Mouse (Mus musculus): ENCODE results near the gene Zbtb7b. TPM values are rescaled to one million over a fixed set of nuclear protein-coding genes. Genes with fewer than 3 reads are reported as not detected.

Zbtb7b gene
- polyA plus RNA-seq, 1 experiment from 2014 or later = 3.7 TPM

DNA sequence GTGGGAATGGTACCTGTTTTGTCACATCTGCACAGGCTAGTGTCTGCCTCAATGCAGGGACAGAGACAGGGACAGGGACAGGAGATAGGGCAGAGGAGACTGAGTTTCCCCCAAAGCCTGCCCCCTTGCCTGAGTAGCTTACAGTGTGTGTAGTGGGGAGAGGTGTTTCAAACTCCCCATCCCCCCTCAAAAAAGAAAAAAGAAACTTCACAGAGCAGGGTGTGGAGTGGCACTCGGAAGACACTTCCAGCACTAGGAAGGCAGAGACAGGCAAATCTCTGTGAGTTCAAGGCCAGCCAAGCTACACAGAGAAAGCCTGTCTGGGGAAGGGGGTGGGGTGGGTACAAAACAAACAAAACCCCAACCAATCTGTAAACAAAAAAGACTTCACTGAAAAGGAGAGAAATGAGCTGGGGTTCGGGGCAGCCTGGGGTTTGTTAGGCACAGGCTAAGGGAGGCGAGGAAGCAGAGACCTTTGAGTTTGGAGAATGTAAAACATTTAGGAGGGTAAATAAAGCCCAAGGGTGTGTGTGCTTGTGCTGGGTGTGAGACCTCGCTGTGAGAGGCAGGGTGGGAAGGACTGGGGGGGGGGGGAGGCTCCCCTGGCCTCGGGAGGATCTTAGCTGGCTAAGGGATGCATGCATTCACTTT, 20.9 kb downstream of the Zbtb7b start:
- H3K4me2 ChIP-seq = no peak overlapping the region
- no peak overlapping the region for H3K27ac ChIP-seq
- H3K27me3 ChIP-seq = no peaks in the 10 kb centered on the region
- no peaks in the 10 kb centered on the region for H3K36me3 ChIP-seq
- peaks cover 24% of the 10 kb centered on the region for H3K4me1 ChIP-seq
- no peak overlapping the region for H3K9ac ChIP-seq
- H3K9me3 ChIP-seq (replicated peaks) = no peaks in the 10 kb centered on the region
- 55% methylated on average over 5 of the region's 5 CpGs for WGBS
- H3K4me3 ChIP-seq (replicated peaks) = no peak overlapping the region
- no peak for ATAC-seq (replicated peaks; ENCODE audit: low FRiP score)

DNA sequence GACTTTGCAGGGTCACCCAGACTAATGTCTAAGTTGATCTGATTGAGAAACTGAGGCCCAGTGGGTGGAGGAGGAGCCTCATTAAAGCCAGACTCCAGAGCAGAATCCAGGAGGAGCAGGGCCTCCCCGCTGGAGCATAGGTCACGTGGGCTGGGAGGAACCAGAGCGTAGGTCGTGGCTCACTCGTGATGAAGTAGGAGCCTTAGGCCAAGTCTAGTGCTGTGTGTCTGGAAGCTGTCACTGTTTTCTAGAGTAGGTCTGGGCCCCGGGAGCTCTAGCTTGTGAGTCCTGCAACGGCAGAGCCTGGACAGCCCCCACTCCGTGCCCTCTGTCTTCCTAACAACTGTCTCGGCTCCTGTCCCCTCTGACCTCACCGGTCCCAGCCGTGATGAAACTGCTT, 27.2 kb downstream of the Zbtb7b start:
- H3K4me3 ChIP-seq (replicated peaks) = no peak overlapping the region
- H3K36me3 ChIP-seq = no peaks in the 10 kb centered on the region
- H3K27ac ChIP-seq = no peak overlapping the region
- H3K4me2 ChIP-seq = no peak overlapping the region
- no peaks in the 10 kb centered on the region for H3K27me3 ChIP-seq
- 53% methylated on average over 11 of the region's 11 CpGs for WGBS
- ATAC-seq (replicated peaks; ENCODE audit: low FRiP score) = no peak
- no peak overlapping the region for H3K9ac ChIP-seq
- H3K4me1 ChIP-seq = peaks cover 26% of the 10 kb centered on the region
- no peaks in the 10 kb centered on the region for H3K9me3 ChIP-seq (replicated peaks)

DNA sequence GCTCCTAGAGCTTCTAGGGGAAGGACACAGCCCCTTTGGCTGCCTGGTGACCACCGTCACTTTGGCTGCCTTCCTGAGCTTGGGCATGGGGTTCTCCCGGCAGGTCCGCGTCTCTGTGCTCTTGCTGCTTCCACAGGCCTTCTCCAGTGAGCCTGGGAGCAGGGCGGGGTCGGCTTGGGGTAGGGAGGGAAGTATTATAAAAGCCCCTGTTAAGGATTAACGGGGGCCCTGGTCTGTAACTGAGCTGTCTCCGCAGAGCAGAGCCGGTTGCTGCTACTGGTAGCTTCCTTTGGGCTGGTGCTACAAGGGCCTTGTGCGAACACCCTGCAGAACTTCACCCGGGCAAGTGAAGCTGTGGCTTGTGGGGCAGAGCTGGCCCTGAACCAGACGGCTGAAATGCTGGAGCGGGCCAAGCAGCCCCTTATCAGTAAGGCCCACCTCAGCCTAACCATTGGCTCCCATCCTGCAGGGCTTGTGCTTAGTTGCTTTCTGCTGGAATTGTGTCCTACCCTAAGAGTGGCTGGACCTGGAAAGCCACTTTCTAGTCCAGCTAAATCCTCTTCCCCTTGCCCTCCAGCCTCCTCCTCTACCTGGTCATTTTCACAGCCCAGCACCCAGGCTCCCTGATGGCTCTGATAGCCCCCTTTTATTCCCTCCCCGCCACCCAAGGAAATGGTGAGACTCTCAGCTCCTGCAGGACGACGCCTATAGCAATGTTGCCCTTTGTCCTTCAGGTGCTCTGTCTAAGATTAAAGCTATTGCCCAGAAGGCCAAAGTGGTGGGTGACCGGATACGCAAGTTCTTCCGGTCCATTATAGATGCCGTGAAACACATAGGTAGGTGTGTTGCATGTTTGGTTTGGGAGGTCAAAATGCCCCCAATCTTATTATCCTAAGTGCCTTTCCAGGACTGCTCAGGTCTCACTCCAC, 28.8 kb downstream of the Zbtb7b start:
- Histone ChIP-seq H3K27ac (peak overlapping the region; percentile 59), H3K9ac (no peak overlapping the region)
- 63% methylated on average over 20 of the region's 20 CpGs for WGBS

DNA sequence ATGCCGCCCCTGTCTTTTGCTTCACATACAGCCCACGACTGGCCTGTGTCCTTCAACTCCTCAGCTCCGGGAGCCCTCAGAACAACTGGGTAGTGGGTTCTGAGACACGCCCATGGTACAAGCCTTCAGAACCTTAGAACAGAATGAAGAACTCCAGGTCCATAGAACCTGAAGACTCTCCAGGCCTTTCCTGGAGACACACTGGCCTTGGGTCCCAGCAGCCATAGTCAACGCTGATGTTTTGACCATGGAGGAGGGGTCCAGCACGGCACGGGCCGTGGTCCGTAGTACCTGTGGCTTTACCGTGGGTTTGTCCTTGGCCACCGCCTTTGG, 29.5 kb downstream of the Zbtb7b start, which contains the start of gene Dcst1:
TSS of gene Dcst1 (minus strand) at position 101 of the 333 bp plus-strand sequence.
- H3K4me1 ChIP-seq = peaks cover 26% of the 10 kb centered on the region
- no peaks in the 10 kb centered on the region for H3K9me3 ChIP-seq (replicated peaks)
- 91% methylated on average over 11 of the region's 11 CpGs for WGBS
- no peaks in the 10 kb centered on the region for H3K27me3 ChIP-seq
- no peak within 1 kb of the TSS for H3K4me3 ChIP-seq (replicated peaks)
- H3K27ac ChIP-seq = peak within 1 kb of the TSS; percentile 59
- H3K9ac ChIP-seq = no peak within 1 kb of the TSS
- peak; percentile 18; the same call in 1 of the 2 replicates for ATAC-seq (replicated peaks; ENCODE audit: low FRiP score)
- no peaks in the 10 kb centered on the region for H3K36me3 ChIP-seq
- no peak within 1 kb of the TSS for H3K4me2 ChIP-seq

More for the DNA sequence above, 28.8 kb downstream of the Zbtb7b start:
- Histone ChIP-seq H3K4me3 (replicated peaks) (no peak overlapping the region), H3K4me1 (peaks cover 26% of the 10 kb centered on the region), H3K4me2 (no peak overlapping the region), H3K27me3 (no peaks in the 10 kb centered on the region), H3K9me3 (replicated peaks) (no peaks in the 10 kb centered on the region), H3K36me3 (no peaks in the 10 kb centered on the region)
- peak; percentile 75 for ATAC-seq (replicated peaks; ENCODE audit: low FRiP score)

DNA sequence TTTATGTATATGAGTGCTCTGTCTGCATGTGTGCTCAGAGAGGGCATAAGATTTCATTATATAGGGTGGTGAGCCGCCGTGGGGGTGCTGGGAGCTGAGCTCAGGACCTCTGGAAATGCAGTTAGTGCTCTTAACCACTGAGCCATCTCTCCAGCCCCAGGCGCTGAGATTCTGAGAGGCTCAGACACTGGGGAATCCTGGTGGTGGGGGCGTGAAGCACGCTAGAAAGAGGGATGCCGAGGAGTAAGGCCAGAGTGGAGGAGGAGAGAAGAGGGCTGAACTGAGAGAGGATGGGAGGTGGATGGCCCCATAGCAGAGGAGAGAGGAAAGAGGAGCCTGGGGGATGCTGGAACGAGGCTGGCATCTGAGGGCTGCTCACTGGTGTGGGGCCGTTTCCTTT, 29.9 kb downstream of the Zbtb7b start:
- Histone ChIP-seq H3K9ac (no peak overlapping the region), H3K27ac (no peak overlapping the region), H3K4me3 (replicated peaks) (no peak overlapping the region), H3K4me2 (no peak overlapping the region), H3K9me3 (replicated peaks) (no peaks in the 10 kb centered on the region), H3K27me3 (no peaks in the 10 kb centered on the region), H3K4me1 (peaks cover 26% of the 10 kb centered on the region), H3K36me3 (no peaks in the 10 kb centered on the region)
- no peak for ATAC-seq (replicated peaks; ENCODE audit: low FRiP score)
- 67% methylated on average over 8 of the region's 8 CpGs for WGBS

DNA sequence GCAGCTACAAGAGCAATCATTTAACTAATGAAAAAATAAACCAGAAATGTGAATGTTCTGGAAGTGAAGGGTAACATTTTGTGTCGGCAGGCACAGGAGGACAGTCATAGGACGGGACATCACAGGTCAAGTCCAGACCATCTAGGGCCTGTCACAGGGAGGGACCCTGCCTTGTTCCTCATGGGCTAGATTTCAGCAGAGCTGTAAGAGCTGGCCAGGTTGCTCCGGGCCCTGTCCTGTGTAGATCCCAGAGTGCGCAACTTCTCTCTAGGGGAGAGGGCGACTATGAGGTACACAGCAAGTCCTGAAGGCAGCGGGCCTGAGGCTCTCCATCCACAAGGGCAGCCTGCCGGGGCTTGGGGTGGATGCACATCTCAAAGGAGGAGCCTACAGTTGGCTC, 32.9 kb downstream of the Zbtb7b start, which contains the start of gene Dcst2:
TSS of gene Dcst2 (plus strand) at position 301 of the 400 bp plus-strand sequence.
- 84% methylated on average over 7 of the region's 7 CpGs for WGBS
- H3K9me3 ChIP-seq (replicated peaks) = no peaks in the 10 kb centered on the region
- no peak within 1 kb of the TSS for H3K4me2 ChIP-seq
- no peak within 1 kb of the TSS for H3K27ac ChIP-seq
- no peak within 1 kb of the TSS for H3K9ac ChIP-seq
- H3K4me1 ChIP-seq = peaks cover 20% of the 10 kb centered on the region
- no peak for ATAC-seq (replicated peaks; ENCODE audit: low FRiP score)
- H3K27me3 ChIP-seq = no peaks in the 10 kb centered on the region
- H3K4me3 ChIP-seq (replicated peaks) = no peak within 1 kb of the TSS
- H3K36me3 ChIP-seq = no peaks in the 10 kb centered on the region

- no peaks in the 10 kb centered on the region for H3K9me3 ChIP-seq (replicated peaks)
- H3K4me2 ChIP-seq = no peak overlapping the region
- H3K27ac ChIP-seq = no peak overlapping the region
- H3K4me1 ChIP-seq = peaks cover 20% of the 10 kb centered on the region
- H3K9ac ChIP-seq = no peak overlapping the region
- ATAC-seq (replicated peaks; ENCODE audit: low FRiP score) = no peak
- 76% methylated on average over 3 of the region's 3 CpGs for WGBS
- 0 out of 2 replicates have a peak, but pooled peaks cover 3% of the 10 kb centered on the region for H3K27me3 ChIP-seq
- no peak overlapping the region for H3K4me3 ChIP-seq (replicated peaks)
- H3K36me3 ChIP-seq = no peaks in the 10 kb centered on the region
Observed at GRCm38 (mm10) chr3:89360237-89360636, 34.3 kb downstream of the Zbtb7b start.

DNA sequence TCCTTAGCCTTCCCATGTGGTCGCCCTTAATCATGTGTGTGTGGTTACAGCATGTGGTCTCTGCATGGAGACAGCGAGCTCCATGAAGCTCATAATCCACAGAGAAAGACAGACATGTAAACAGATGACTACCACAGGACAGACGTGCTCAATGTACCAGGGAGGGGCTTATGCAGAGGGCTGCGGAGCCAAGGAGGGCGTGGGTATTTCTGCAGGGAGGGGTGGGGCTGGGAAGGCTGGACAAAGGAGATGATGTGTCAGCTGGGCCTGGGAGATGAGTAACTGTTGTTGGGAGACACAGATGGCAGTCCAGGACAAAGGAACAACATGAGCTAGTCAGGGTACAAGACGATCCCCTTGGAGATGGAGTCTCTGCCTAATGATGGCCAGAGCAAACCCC, 34.9 kb downstream of the Zbtb7b start:
- Histone ChIP-seq H3K4me2 (no peak overlapping the region), H3K27me3 (0 out of 2 replicates have a peak, but pooled peaks cover 3% of the 10 kb centered on the region), H3K27ac (no peak overlapping the region), H3K4me1 (peaks cover 19% of the 10 kb centered on the region), H3K36me3 (no peaks in the 10 kb centered on the region), H3K4me3 (replicated peaks) (no peak overlapping the region), H3K9ac (no peak overlapping the region), H3K9me3 (replicated peaks) (no peaks in the 10 kb centered on the region)
- no peak for ATAC-seq (replicated peaks; ENCODE audit: low FRiP score)
- 74% methylated on average over 6 of the region's 6 CpGs for whole genome bisulfite sequencing

DNA sequence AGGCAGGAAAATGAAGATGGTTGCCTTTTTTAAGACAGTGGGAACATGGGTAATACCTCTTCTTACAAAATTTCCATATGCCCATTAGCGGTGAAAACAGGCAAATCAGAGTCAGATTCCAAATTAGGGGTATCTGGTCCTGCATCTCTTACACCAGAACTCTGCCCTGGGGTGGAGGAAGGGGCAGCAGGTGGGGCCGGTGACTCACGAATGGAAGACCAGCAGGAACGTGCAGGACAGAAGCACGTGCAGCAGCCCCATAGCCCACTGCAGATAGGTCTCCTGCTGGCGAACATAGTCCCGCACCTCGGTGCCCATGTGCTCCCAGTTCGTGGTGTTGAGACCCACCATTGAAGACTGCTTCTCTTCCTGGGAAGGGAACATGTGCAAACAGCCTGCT, 38.5 kb downstream of the Zbtb7b start:
- peak overlapping the region; percentile 54; the same call in 1 of the 2 replicates for H3K27ac ChIP-seq
- no peak overlapping the region for H3K4me3 ChIP-seq (replicated peaks)
- 68% methylated on average over 9 of the region's 9 CpGs for WGBS
- 0 out of 2 replicates have a peak, but pooled peaks cover 6% of the 10 kb centered on the region for H3K27me3 ChIP-seq
- peaks cover 27% of the 10 kb centered on the region for H3K4me1 ChIP-seq
- no peaks in the 10 kb centered on the region for H3K36me3 ChIP-seq
- H3K4me2 ChIP-seq = no peak overlapping the region
- no peak for ATAC-seq (replicated peaks; ENCODE audit: low FRiP score)
- H3K9me3 ChIP-seq (replicated peaks) = no peaks in the 10 kb centered on the region
- no peak overlapping the region for H3K9ac ChIP-seq

DNA sequence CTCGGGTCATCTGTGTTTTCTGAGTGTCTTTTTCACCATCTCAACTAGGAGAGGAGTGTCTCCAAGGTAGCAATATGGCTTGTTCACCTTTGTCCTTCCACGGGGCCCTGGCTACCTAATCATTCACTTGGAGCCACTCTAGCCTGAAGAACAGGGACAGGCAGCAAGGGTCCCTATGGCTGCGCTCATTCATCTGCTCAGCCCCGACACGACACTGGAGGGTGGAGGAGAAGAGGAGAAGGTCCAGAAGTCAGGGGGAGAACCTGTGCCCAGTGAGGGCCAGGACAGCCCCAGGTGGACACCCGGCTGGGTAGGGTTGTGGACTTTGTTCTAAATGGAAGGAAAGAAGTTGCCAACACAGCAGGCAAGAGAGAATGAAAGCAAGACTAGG, 39.1 kb downstream of the Zbtb7b start:
- no peaks in the 10 kb centered on the region for H3K36me3 ChIP-seq
- no peak overlapping the region for H3K4me3 ChIP-seq (replicated peaks)
- no peaks in the 10 kb centered on the region for H3K9me3 ChIP-seq (replicated peaks)
- peaks cover 29% of the 10 kb centered on the region for H3K4me1 ChIP-seq
- WGBS = 62% methylated on average over 6 of the region's 6 CpGs
- peak overlapping the region; percentile 16; the same call in 1 of the 2 replicates for H3K4me2 ChIP-seq
- no peak overlapping the region for H3K9ac ChIP-seq
- peak; percentile 45; the same call in 1 of the 2 replicates for ATAC-seq (replicated peaks; ENCODE audit: low FRiP score)
- 0 out of 2 replicates have a peak, but pooled peaks cover 7% of the 10 kb centered on the region for H3K27me3 ChIP-seq
- peak overlapping the region; percentile 54 for H3K27ac ChIP-seq

DNA sequence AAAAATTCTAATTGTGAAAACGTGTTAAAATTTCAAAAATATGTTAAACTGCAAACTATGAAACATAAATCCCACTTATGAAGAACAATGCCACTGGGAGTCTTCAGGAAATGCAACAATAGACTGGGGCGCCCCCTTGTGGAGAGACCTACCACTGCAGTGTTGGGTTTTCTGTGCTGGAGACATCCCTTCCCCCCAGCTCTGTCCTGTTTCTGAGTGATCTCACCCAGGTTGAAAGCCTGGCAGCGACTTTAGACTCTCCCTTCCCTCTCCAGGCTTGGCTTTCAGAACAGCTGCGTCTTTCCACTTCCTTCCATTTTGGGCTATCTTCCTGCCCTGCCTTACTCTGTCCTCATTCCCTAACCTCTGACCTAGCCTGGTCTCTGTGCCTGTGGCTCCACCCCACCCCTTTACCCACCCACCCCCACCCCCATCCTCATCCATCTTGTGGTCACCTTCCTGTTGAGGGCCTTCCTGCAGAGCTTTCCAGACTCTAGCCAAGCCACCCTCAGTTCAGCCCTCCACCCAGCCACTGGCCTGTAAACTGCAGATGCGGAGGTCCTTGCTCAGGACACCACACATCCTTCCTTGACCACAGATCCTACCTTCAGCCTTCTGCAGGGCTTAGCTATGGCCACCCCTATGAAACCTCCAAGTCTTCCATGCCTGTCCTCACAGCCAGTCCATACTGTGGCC, 39.6 kb downstream of the Zbtb7b start:
- peak; percentile 27 for ATAC-seq (replicated peaks; ENCODE audit: low FRiP score)
- Histone ChIP-seq H3K36me3 (no peaks in the 10 kb centered on the region), H3K27me3 (0 out of 2 replicates have a peak, but pooled peaks cover 10% of the 10 kb centered on the region), H3K4me2 (peak overlapping the region; percentile 16; the same call in 1 of the 2 replicates), H3K9ac (no peak overlapping the region), H3K4me1 (peaks cover 35% of the 10 kb centered on the region), H3K27ac (peak overlapping the region; percentile 54), H3K9me3 (replicated peaks) (no peaks in the 10 kb centered on the region), H3K4me3 (replicated peaks) (no peak overlapping the region)
- 14% methylated on average over 5 of the region's 5 CpGs for WGBS
